Mouse (Mus musculus): ENCODE measurements at regions not wholly inside any gene's neighbourhood (a gene's known extent, or its start where the extent isn't known, plus 50 kb on each side); places are given as distances from the start of the nearest gene placed in this dataset.

- no peak for TF ChIP-seq POLR2A (IDR thresholded peaks at IDR 0.05; ENCODE audit: borderline replicate concordance, extremely low read depth, insufficient read depth, insufficient read length, poor library complexity, severe bottlenecking)
- TF ChIP-seq CTCF (IDR thresholded peaks at IDR 0.05; ENCODE audit: borderline replicate concordance, extremely low read depth, insufficient read depth, insufficient read length) = no peak
- no peak for DNase-seq (ENCODE audit: low read depth)
Measured at GRCm38 (mm10) chr14:94541995-94542394, 651.5 kb upstream of the Pcdh9 start.

GRCm38 (mm10) chr14:94525648-94526047 is 635.2 kb upstream of the Pcdh9 start:
- DNase-seq (ENCODE audit: low read depth) = no peak
- TF ChIP-seq CTCF (IDR thresholded peaks at IDR 0.05; ENCODE audit: borderline replicate concordance, extremely low read depth, insufficient read depth, insufficient read length) (no peak), POLR2A (IDR thresholded peaks at IDR 0.05; ENCODE audit: borderline replicate concordance, extremely low read depth, insufficient read depth, insufficient read length, poor library complexity, severe bottlenecking) (no peak)

- no peak for TF ChIP-seq POLR2A (IDR thresholded peaks at IDR 0.05; ENCODE audit: borderline replicate concordance, extremely low read depth, insufficient read depth, insufficient read length, poor library complexity, severe bottlenecking)
- no peak for TF ChIP-seq CTCF (IDR thresholded peaks at IDR 0.05; ENCODE audit: borderline replicate concordance, extremely low read depth, insufficient read depth, insufficient read length)
- no peak for DNase-seq (ENCODE audit: low read depth)
Measured at GRCm38 (mm10) chr14:94525238-94525637, 634.8 kb upstream of the Pcdh9 start.

- TF ChIP-seq CTCF (IDR thresholded peaks at IDR 0.05; ENCODE audit: borderline replicate concordance, extremely low read depth, insufficient read depth, insufficient read length) (no peak), POLR2A (IDR thresholded peaks at IDR 0.05; ENCODE audit: borderline replicate concordance, extremely low read depth, insufficient read depth, insufficient read length, poor library complexity, severe bottlenecking) (no peak)
- peak; percentile 29 for DNase-seq (ENCODE audit: low read depth)
Measured at GRCm38 (mm10) chr14:94522007-94522406, 631.5 kb upstream of the Pcdh9 start.

- TF ChIP-seq POLR2A (IDR thresholded peaks at IDR 0.05; ENCODE audit: borderline replicate concordance, extremely low read depth, insufficient read depth, insufficient read length, poor library complexity, severe bottlenecking) (no peak), CTCF (IDR thresholded peaks at IDR 0.05; ENCODE audit: borderline replicate concordance, extremely low read depth, insufficient read depth, insufficient read length) (no peak)
- peak; percentile 64 for DNase-seq (ENCODE audit: low read depth)
Measured at GRCm38 (mm10) chr14:94491370-94491769, 600.9 kb upstream of the Pcdh9 start.

- DNase-seq (ENCODE audit: low read depth) = peak; percentile 46
- TF ChIP-seq POLR2A (IDR thresholded peaks at IDR 0.05; ENCODE audit: borderline replicate concordance, extremely low read depth, insufficient read depth, insufficient read length, poor library complexity, severe bottlenecking) (no peak), CTCF (IDR thresholded peaks at IDR 0.05; ENCODE audit: borderline replicate concordance, extremely low read depth, insufficient read depth, insufficient read length) (no peak)
Measured at GRCm38 (mm10) chr14:94475887-94476286, 585.4 kb upstream of the Pcdh9 start.

GRCm38 (mm10) chr14:94473181-94473580 is 582.7 kb upstream of the Pcdh9 start:
- TF ChIP-seq CTCF (IDR thresholded peaks at IDR 0.05; ENCODE audit: borderline replicate concordance, extremely low read depth, insufficient read depth, insufficient read length) = no peak
- TF ChIP-seq POLR2A (IDR thresholded peaks at IDR 0.05; ENCODE audit: borderline replicate concordance, extremely low read depth, insufficient read depth, insufficient read length, poor library complexity, severe bottlenecking) = no peak
- DNase-seq (ENCODE audit: low read depth) = no peak

- no peak for DNase-seq (ENCODE audit: low read depth)
- TF ChIP-seq POLR2A (IDR thresholded peaks at IDR 0.05; ENCODE audit: borderline replicate concordance, extremely low read depth, insufficient read depth, insufficient read length, poor library complexity, severe bottlenecking) (no peak), CTCF (IDR thresholded peaks at IDR 0.05; ENCODE audit: borderline replicate concordance, extremely low read depth, insufficient read depth, insufficient read length) (no peak)
Measured at GRCm38 (mm10) chr14:94445952-94446351, 555.5 kb upstream of the Pcdh9 start.

- no peak for TF ChIP-seq CTCF (IDR thresholded peaks at IDR 0.05; ENCODE audit: borderline replicate concordance, extremely low read depth, insufficient read depth, insufficient read length)
- no peak for TF ChIP-seq POLR2A (IDR thresholded peaks at IDR 0.05; ENCODE audit: borderline replicate concordance, extremely low read depth, insufficient read depth, insufficient read length, poor library complexity, severe bottlenecking)
- DNase-seq (ENCODE audit: low read depth) = peak; percentile 59
Measured at GRCm38 (mm10) chr14:94433343-94433958, 543.0 kb upstream of the Pcdh9 start.

- peak; percentile 74 for DNase-seq (ENCODE audit: low read depth)
- TF ChIP-seq POLR2A (IDR thresholded peaks at IDR 0.05; ENCODE audit: borderline replicate concordance, extremely low read depth, insufficient read depth, insufficient read length, poor library complexity, severe bottlenecking) (no peak), CTCF (IDR thresholded peaks at IDR 0.05; ENCODE audit: borderline replicate concordance, extremely low read depth, insufficient read depth, insufficient read length) (no peak)
Measured at GRCm38 (mm10) chr14:94427611-94428186, 537.2 kb upstream of the Pcdh9 start.

Data from brain, embryonic 14.5 days (tissue).